Mouse (Mus musculus) embryonic fibroblast, embryonic 13.5 days (primary cell): ENCODE results near the gene Lpo. TPM values are rescaled to one million over a fixed set of nuclear protein-coding genes. Genes with fewer than 3 reads are reported as not detected.

Experiments
- H3K27ac ChIP-seq: 2 replicates; pipeline ENCODE4 v1.5.1; 2012; ENCODE audit warnings: low read length, control low read depth, inconsistent platforms; ENCODE audit not compliant: insufficient read depth
- H3K4me1 ChIP-seq: 2 replicates; pipeline ENCODE4 v1.6.1; 2011; ENCODE audit warnings: low read length; ENCODE audit not compliant: control insufficient read depth, insufficient read depth
- H3K4me3 ChIP-seq: 2 replicates; pipeline ENCODE4 v1.5.1; 2011; ENCODE audit warnings: mild to moderate bottlenecking, control low read depth, low read length; ENCODE audit not compliant: insufficient read depth
- CTCF ChIP-seq: IDR thresholded peaks from 2 replicates; pipeline ENCODE4 v1.5.1; 2011; ENCODE audit warnings: mild to moderate bottlenecking, control low read depth, low read length, moderate library complexity, borderline replicate concordance; ENCODE audit not compliant: insufficient read depth
- POLR2A ChIP-seq: IDR thresholded peaks from 2 replicates; pipeline ENCODE4 v1.6.1; 2011; ENCODE audit warnings: low read depth, mild to moderate bottlenecking, control low read depth, low read length, moderate library complexity
- polyA plus RNA-seq: library from polyadenylated mRNA; stranded (reverse); fragments of >200 nt; gene quantifications from 2 replicates; pipeline ENCODE4 v1.2.4, GENCODE M21; 2011; ENCODE audit warnings: low read depth; ENCODE audit not compliant: missing spikeins, insufficient read length

Lpo gene
- polyA plus RNA-seq, 1 experiment, result not detected

DNA sequence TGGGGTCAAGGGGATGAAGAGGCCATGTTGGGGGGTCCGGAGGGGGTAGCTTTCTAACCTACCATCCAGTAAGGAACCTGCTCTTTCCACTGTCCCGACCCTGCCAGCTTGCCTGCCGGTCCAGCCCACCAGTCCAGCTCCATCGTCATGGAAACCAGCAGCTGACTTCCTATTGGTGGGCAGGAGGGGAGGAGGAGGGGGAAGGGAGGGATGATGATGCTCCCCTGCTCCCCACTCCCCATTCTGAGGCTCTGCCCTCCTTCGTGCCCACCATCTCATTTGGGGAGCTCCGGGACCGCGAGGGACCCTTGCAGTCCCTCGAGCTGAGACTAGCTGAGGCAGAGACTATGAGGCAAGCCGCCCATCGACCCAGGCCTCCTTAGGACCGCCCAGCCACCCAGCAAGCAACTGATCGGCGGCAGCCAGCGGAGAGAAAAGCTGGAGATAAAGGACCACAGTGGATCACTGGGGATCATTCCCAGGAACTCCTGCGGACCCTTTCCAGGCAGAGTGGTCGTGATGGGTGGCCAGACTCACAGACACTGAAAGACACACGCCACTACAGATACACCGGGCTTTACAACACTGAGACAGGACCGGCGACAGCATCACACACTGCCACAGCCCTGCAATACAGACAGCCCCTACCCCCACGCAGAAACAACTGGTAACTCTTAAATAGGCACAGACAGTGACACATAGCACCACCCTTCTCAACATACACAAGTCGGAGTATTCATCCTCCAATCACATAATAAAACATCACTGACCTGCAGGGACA lies 67.6 kb downstream of the Lpo start, which contains the start of gene Tspoap1:
Gene Tspoap1 (plus strand): TSS at position 241 of the 781 bp plus-strand sequence.
- TF ChIP-seq POLR2A (no peak), CTCF (no peak)
- no peak within 1 kb of the TSS for H3K4me3 ChIP-seq
- no peaks in the 10 kb centered on the region; the same call in 1 of the 2 replicates for H3K4me1 ChIP-seq
- H3K27ac ChIP-seq, result no peak within 1 kb of the TSS

DNA sequence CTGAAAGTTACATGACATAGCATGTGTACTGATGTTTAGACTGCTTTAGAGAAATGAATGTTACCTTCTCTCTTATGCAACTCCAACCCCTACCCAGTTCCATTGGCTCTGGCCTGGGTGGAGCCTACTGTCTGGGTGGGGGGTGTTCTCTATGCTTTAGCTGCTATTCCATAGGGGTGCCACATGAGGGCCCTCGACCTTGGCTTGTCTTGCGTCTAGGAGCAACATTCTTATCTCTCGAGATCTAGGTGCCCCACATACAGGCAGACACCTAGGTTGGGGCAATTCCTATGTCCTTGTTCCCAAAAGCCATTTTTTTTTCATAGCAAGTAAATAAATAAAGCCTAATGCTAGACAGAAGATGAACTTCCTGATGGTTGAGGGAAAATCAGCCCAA lies 68.5 kb downstream of the Lpo start:
- Histone ChIP-seq H3K4me1 (no peaks in the 10 kb centered on the region; the same call in 1 of the 2 replicates), H3K27ac (no peak overlapping the region), H3K4me3 (no peak overlapping the region)
- TF ChIP-seq CTCF (no peak), POLR2A (no peak)

- no peak for TF ChIP-seq POLR2A
- TF ChIP-seq CTCF, result no peak
- no peaks in the 10 kb centered on the region; the same call in 1 of the 2 replicates for H3K4me1 ChIP-seq
- no peak overlapping the region for H3K4me3 ChIP-seq
- H3K27ac ChIP-seq, result no peak overlapping the region
Observed at GRCm38 (mm10) chr11:87758957-87759608, 69.0 kb downstream of the Lpo start.

DNA sequence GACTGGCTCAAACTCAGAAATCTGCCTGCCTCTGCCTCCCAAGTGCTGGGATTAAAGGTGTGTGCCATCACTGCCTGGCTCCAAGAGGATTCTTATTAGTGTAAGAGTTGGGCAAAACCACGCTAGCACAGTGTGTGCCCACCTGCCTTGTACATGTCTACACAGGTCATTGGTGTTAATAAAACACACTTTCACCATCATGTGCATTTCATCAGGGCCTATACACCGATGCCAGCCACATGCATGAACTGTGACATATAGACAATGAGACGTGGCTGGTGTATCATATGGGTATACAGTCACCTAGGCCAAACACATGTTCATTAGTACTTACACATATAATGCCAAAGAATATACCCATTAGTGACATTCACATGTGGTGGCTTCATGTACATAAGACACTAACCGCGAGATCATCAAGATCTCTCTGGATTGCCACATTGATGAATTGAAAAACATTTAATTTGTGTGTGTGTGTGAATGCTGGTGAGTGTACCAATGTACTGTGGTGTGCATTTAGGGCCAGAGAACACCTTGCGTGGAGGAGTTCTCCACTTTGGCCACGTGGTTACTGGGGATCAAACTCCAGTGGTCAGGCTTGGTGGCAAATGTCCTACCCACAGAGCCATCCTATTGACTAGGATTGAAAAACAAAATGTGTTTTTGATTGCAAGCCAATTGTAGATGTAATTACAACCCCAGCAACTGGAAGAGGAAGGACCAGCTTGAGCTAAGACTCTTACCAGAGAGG lies 69.8 kb downstream of the Lpo start:
- TF ChIP-seq CTCF (no peak), POLR2A (no peak)
- no peaks in the 10 kb centered on the region for H3K4me1 ChIP-seq
- H3K27ac ChIP-seq, result no peak overlapping the region
- no peak overlapping the region for H3K4me3 ChIP-seq

GRCm38 (mm10) chr11:87757001-87757954 lies 70.8 kb downstream of the Lpo start:
- H3K4me3 ChIP-seq, result no peak overlapping the region
- H3K4me1 ChIP-seq, result no peaks in the 10 kb centered on the region
- TF ChIP-seq POLR2A, result no peak
- no peak for TF ChIP-seq CTCF
- H3K27ac ChIP-seq, result no peak overlapping the region

Other genes starting within 250 kb of the Lpo start
- 29.3 and 34.5 TPM in 2 replicates for gene Mtmr4, start 236.1 kb downstream of the Lpo start, polyA plus RNA-seq
- gene Hsf5, start 211.1 kb downstream of the Lpo start, polyA plus RNA-seq, result 0.12 and 0.23 TPM in 2 replicates
- 0.89 and 1.4 TPM in 2 replicates for gene Rnf43, start 165.6 kb downstream of the Lpo start, polyA plus RNA-seq
- 56.1 and 58.3 TPM in 2 replicates for gene Supt4a, start 90.7 kb downstream of the Lpo start, polyA plus RNA-seq
- 1.2 TPM in 2 replicates for gene Tspoap1, start 67.7 kb downstream of the Lpo start, polyA plus RNA-seq
- gene Mpo, start 34.7 kb downstream of the Lpo start, polyA plus RNA-seq, result not detected in 2 replicates
- gene Mks1, start 24.9 kb upstream of the Lpo start, polyA plus RNA-seq, result 4.3 and 7.4 TPM in 2 replicates
- not detected in 2 replicates for gene Epx, start 47.2 kb upstream of the Lpo start, polyA plus RNA-seq
- not detected in 2 replicates for gene Olfr462, start 64.0 kb upstream of the Lpo start, polyA plus RNA-seq
- gene Olfr463, start 69.1 kb upstream of the Lpo start, polyA plus RNA-seq, result not detected in 2 replicates
- not detected in 2 replicates for gene Olfr464, start 92.7 kb upstream of the Lpo start, polyA plus RNA-seq
- 113 and 117 TPM in 2 replicates for gene Dynll2, start 159.2 kb upstream of the Lpo start, polyA plus RNA-seq
- gene Srsf1, start 219.1 kb upstream of the Lpo start, polyA plus RNA-seq, result 291 and 361 TPM in 2 replicates
- gene Vezf1, start 240.0 kb upstream of the Lpo start, polyA plus RNA-seq, result 44.6 and 46.1 TPM in 2 replicates